Mouse (Mus musculus) E14TG2a.4 (cell line): ENCODE measurements around the gene Cdkn2a.

Experiments used
- CTCF ChIP-seq: conservative IDR thresholded peaks from 2 replicates; pipeline ENCODE4 v1.5.1; 2014; ENCODE audit warnings: low read length
- POU5F1 ChIP-seq: IDR thresholded peaks from 2 replicates; pipeline ENCODE4 v1.6.1; 2014; ENCODE audit warnings: low read length, borderline replicate concordance

- no peak for TF ChIP-seq CTCF
- TF ChIP-seq POU5F1, result no peak
Measured at GRCm38 (mm10) chr4:89272101-89272718, 22.2 kb downstream of the Cdkn2a start.
